Mouse (Mus musculus) forebrain, embryonic 12.5 days (tissue): ENCODE data around the gene Sema4a. TPM values are rescaled to one million over a fixed set of nuclear protein-coding genes. Genes with fewer than 3 reads are reported as not detected.
A peak's percentile ranks its signal among the peaks of the same experiment; 100 is the strongest.

ENCODE experiments used
- ATAC-seq: fragments of 200-750 bp; cut with Nextera tagmentation; 2 replicates; pipeline ENCODE4 v1.8.0; 2017; ENCODE audit warnings: moderate TSS enrichment; ENCODE audit not compliant: low FRiP score
- H3K27ac ChIP-seq: fragments of 300-500 bp; sonication (generic); 2 replicates; pipeline ENCODE4 v1.5.1; 2016; ENCODE audit warnings: mild to moderate bottlenecking
- H3K27me3 ChIP-seq: fragments of 300-500 bp; sonication (generic); 2 replicates; pipeline ENCODE4 v1.6.1; 2016; ENCODE audit warnings: mild to moderate bottlenecking
- H3K36me3 ChIP-seq: fragments of 300-500 bp; sonication (generic); replicated peaks from 2 replicates; pipeline ENCODE4 v1.6.1; 2016; ENCODE audit warnings: mild to moderate bottlenecking
- H3K4me1 ChIP-seq: fragments of 300-500 bp; sonication (generic); 2 replicates; pipeline ENCODE4 v1.6.1; 2016
- H3K4me2 ChIP-seq: fragments of 300-500 bp; sonication (generic); 2 replicates; pipeline ENCODE4 v1.6.1; 2016; ENCODE audit warnings: mild to moderate bottlenecking, moderate library complexity
- H3K4me3 ChIP-seq: fragments of 300-500 bp; sonication (generic); replicated peaks from 2 replicates; pipeline ENCODE4 v1.5.1; 2016; ENCODE audit warnings: mild to moderate bottlenecking
- H3K9ac ChIP-seq: fragments of 300-500 bp; sonication (generic); 2 replicates; pipeline ENCODE4 v1.6.1; 2016; ENCODE audit warnings: mild to moderate bottlenecking
- H3K9me3 ChIP-seq: fragments of 300-500 bp; sonication (generic); 2 replicates; pipeline ENCODE4 v1.6.1; 2016
- WGBS: fragments of 180-500 bp; shearing (Covaris S2); methylation state at CpG from one replicate; pipeline ENCODE4 v1.1.7; 2016; 5-methylcytosine and 5-hydroxymethylcytosine counted together
- polyA plus RNA-seq: library from polyadenylated mRNA; unstranded; fragments of >200 nt; fragmentation: Nextera tagmentation; extraction: Ambion mirVana; gene quantifications from 2 replicates; pipeline ENCODE4 v1.2.1, GENCODE M21; 2016

Sema4a gene
- polyA plus RNA-seq = 15.3 and 16.0 TPM in 2 replicates

DNA sequence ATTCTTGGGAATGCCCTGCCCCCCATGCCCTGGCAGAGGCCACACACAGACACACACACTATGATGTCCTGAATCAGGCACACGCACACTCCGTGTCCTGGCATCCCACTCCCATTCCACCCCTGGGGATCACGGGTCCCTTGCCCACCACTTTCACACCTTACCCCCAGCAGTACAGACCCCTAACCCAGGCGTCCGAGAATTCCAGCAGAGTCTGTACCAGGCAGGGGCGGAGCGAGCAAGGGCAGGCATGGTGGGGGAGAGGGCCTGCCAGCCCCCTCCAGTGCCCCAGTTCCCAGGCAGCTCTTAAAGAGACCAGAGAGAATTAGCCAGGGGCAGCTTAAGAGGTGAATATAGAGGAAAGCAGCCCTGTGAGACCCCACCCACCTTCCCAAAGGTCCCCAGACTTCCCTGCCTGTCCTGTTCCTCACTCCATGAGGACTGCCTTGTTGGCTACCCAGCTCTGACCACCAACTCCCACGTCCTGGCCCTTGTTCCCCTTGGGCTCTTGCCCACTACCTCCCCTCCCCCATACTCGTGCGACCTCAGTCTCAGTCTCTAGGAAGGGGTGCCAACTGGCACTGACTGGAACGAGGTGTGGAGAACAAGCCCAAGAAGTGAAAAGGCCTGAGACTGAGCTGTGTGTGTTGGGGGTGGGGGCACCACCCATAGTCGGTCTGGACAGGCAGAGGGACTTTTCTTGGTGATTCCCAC lies at the start of gene Sema4a:
Sema4a (minus strand) TSS at position 200 of the 714 bp plus-strand sequence.
- Histone ChIP-seq H3K4me3 (no peak within 1 kb of the TSS), H3K36me3 (no peaks in the 10 kb centered on the region), H3K4me2 (0 out of 2 replicates have a peak within 1 kb of the TSS, but pooled peaks have one; percentile 10), H3K9me3 (no peaks in the 10 kb centered on the region), H3K4me1 (peaks cover 33% of the 10 kb centered on the region), H3K27ac (peak within 1 kb of the TSS; percentile 31; the same call in 1 of the 2 replicates), H3K27me3 (peaks cover 15% of the 10 kb centered on the region; the same call in 1 of the 2 replicates), H3K9ac (no peak within 1 kb of the TSS)
- WGBS = 45% methylated on average over 12 of the region's 12 CpGs
- no peak for ATAC-seq

DNA sequence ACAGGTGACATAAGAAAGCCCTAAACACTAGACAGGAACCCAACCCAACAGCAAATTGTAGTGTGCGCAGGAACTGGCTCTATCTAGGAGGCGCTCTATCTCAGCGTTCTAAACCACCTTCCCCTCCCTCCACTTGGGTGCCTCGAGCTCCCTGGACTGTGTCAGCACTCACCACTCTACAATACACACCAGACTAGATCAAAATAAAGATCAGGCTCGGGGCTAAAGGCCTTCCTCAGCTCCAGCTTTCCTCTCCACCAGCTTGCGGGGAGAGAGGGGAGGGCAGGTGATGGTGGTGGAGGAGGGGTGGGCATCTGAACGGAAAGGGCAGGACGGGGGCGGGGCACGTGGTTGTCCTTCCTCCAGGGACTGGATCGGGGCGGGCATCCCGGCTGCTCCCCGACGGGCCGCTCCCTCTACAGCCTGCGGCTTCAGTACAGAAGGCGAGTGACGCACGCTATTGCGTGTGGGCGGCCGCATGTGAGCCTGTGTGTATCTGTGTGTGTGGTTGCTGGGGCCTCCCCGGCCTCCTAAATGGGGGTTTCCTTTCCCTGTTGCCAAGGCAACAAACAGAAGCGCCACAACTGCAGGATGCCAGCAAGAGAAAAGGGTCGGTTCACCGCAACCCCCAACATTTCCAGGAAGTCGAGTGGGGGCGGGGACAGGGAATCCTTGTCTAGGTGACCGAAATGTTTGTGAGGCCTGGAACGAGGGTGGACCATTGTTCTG lies 48.9 kb upstream of the Sema4a start, which contains the start of gene Lmna:
Lmna (minus strand) TSS at position 265 of the 729 bp plus-strand sequence.
- H3K4me1 ChIP-seq = peaks cover 45% of the 10 kb centered on the region
- peak; percentile 97 for ATAC-seq
- no peaks in the 10 kb centered on the region for H3K9me3 ChIP-seq
- H3K27me3 ChIP-seq = peaks cover 8% of the 10 kb centered on the region; the same call in 1 of the 2 replicates
- no peaks in the 10 kb centered on the region for H3K36me3 ChIP-seq
- WGBS = under 1% methylated on average over 31 of the region's 31 CpGs
- peak within 1 kb of the TSS; percentile 58 for H3K4me2 ChIP-seq
- H3K4me3 ChIP-seq = peak within 1 kb of the TSS; percentile 37
- peak within 1 kb of the TSS; percentile 93 for H3K27ac ChIP-seq
- H3K9ac ChIP-seq = peak within 1 kb of the TSS; percentile 54

DNA sequence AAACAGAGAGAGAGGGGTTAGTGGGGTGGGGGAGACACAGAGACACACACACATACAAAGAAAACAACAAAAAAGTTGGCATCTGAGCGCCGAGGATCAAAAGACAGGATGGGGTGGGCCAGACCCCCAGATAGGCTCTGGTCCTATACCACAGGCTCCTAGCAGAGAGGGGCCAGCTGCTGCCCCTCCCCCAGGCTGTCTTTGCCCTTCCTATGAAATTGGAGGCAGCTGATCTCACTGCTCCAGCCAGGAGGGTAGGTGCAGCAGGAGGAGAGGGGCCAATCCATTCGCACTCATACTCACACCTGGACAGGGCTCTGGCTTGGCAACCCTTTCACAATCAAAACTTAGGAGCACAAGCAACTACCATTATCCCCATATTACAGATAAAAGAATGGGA lies 48.3 kb upstream of the Sema4a start:
- Histone ChIP-seq H3K9ac (peak overlapping the region; percentile 54; the same call in 1 of the 2 replicates), H3K4me1 (peaks cover 45% of the 10 kb centered on the region), H3K27ac (peak overlapping the region; percentile 93), H3K9me3 (no peaks in the 10 kb centered on the region), H3K27me3 (peaks cover 11% of the 10 kb centered on the region; the same call in 1 of the 2 replicates), H3K36me3 (no peaks in the 10 kb centered on the region), H3K4me2 (peak overlapping the region; percentile 58), H3K4me3 (peak overlapping the region; percentile 37)
- ATAC-seq = no peak
- 63% methylated on average over 3 of the region's 3 CpGs for WGBS

DNA sequence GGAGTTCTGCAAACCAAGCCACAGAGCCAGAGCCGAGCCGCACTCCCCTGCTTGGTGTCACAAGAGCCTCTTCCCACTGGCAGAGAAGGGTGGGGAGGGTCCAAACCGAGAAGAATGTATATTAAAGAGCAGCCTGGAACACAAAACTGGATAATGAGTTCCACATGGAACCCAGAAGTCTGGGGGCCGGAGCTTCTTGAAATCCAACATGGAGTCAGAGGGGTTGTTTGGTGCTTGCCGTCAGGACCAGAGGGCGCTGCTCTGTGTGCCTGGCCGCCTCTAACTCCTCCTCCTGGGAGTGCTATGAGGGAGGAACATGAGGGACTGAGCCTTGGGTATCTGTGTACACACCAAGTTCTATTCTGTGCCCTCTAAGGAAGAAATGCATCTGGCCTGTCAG lies 44.8 kb upstream of the Sema4a start:
- no peak overlapping the region for H3K27ac ChIP-seq

DNA sequence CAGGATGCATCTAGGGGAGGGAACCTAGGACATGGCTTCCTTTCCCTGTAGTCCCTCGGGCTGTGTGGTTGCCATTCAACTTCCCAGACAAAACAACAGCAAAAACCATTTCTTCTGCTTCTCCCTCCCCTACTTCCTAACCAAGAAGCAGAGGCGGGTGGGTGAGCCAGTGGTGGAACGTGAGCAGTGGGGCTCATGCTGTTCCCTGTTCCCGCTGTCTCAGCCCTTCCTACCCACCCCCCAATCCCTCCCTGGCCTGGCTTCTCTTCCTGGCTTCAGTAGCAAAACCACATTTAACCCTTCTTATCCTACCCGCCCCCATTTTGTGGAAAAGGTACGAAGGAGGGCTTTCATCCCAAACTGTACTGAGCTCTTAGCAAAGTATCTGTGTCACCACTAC lies 44.1 kb upstream of the Sema4a start:
- peaks cover 33% of the 10 kb centered on the region for H3K4me1 ChIP-seq
- no peak overlapping the region for H3K27ac ChIP-seq
- no peak overlapping the region for H3K9ac ChIP-seq
- WGBS = 67% methylated on average over 6 of the region's 6 CpGs
- ATAC-seq = no peak
- H3K27me3 ChIP-seq = peaks cover 48% of the 10 kb centered on the region
- no peaks in the 10 kb centered on the region for H3K9me3 ChIP-seq
- H3K36me3 ChIP-seq = no peaks in the 10 kb centered on the region
- no peak overlapping the region for H3K4me3 ChIP-seq
- H3K4me2 ChIP-seq = no peak overlapping the region

More for the DNA sequence above, 44.8 kb upstream of the Sema4a start:
- H3K4me3 ChIP-seq = no peak overlapping the region
- no peak overlapping the region for H3K9ac ChIP-seq
- WGBS = 49% methylated on average over 7 of the region's 7 CpGs
- H3K27me3 ChIP-seq = peaks cover 46% of the 10 kb centered on the region
- H3K36me3 ChIP-seq = no peaks in the 10 kb centered on the region
- H3K4me2 ChIP-seq = no peak overlapping the region
- no peak for ATAC-seq
- H3K4me1 ChIP-seq = peaks cover 40% of the 10 kb centered on the region
- no peaks in the 10 kb centered on the region for H3K9me3 ChIP-seq

DNA sequence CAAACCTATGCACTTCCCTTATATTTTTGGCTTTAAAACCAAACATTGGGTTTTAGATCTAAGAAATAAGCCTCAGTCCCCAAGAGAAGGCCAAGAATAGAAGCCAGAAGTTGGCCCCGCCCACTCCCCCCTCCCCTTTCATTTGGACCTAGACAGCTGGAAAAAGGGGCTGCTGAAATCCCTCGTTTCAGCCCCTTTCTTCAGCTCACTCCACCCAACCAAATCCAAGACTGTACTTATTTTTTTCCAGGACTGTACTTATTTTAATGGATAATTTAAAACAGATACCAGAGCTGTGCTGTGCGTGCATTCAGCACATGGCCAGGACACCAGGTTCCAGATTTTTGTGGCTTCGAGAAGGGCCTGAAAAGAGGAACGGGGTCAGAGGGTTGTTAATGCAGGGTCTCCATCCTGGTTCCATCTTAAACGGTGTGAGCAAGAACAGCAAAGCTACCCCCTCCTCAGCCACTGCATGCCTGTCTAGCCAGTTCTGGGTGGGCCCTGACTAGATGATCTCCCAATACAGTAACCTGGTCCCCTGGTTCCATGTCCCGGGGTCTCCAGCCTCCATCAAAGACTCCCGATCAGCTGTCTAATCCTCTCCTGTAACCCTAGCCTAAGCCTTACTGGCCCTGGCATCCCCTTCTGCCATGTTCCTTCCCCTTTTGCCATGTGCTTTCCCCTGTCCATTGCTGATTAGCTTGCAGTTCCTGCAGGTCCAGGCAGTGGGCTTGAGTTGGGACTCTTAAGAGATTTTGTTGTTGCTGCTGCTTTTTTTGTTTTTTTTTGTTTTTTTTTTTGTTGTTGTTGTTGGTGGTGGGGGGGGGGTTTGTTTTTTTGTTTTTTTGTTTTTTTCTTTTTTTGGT lies 43.1 kb upstream of the Sema4a start:
- Histone ChIP-seq H3K4me3 (no peak overlapping the region), H3K4me2 (no peak overlapping the region), H3K36me3 (no peaks in the 10 kb centered on the region), H3K9me3 (no peaks in the 10 kb centered on the region), H3K27me3 (peaks cover 48% of the 10 kb centered on the region), H3K9ac (no peak overlapping the region), H3K4me1 (peaks cover 23% of the 10 kb centered on the region), H3K27ac (no peak overlapping the region)
- no peak for ATAC-seq
- WGBS = 40% methylated on average over 8 of the region's 8 CpGs

DNA sequence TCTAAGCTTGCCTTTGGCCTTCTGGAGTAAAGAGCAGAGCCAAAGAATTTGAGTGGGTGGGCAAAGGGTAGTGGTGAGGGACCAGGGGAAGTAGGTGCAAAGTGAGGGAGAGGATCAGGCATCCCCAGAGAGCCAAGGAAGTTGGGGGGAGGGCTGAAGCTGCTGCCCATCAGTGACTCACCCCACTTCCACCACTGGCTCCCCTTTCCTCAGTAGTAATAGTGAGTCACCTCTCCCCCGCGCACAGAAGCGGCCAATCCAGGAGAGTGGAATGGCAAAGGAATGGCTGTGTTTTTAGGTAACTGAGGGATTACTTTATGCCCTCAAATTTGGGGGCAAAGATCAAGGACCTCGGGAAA lies 42.5 kb upstream of the Sema4a start:
- peak overlapping the region; percentile 97 for H3K4me2 ChIP-seq
- H3K9ac ChIP-seq = 0 out of 2 replicates have a peak overlapping the region, but pooled peaks have one; percentile 75
- peaks cover 48% of the 10 kb centered on the region for H3K27me3 ChIP-seq
- 13% methylated on average over 4 of the region's 4 CpGs for WGBS
- peak; percentile 22; the same call in 1 of the 2 replicates for ATAC-seq
- no peaks in the 10 kb centered on the region for H3K36me3 ChIP-seq
- H3K27ac ChIP-seq = 0 out of 2 replicates have a peak overlapping the region, but pooled peaks have one; percentile 5
- H3K9me3 ChIP-seq = no peaks in the 10 kb centered on the region
- peaks cover 23% of the 10 kb centered on the region for H3K4me1 ChIP-seq
- peak overlapping the region; percentile 58 for H3K4me3 ChIP-seq

DNA sequence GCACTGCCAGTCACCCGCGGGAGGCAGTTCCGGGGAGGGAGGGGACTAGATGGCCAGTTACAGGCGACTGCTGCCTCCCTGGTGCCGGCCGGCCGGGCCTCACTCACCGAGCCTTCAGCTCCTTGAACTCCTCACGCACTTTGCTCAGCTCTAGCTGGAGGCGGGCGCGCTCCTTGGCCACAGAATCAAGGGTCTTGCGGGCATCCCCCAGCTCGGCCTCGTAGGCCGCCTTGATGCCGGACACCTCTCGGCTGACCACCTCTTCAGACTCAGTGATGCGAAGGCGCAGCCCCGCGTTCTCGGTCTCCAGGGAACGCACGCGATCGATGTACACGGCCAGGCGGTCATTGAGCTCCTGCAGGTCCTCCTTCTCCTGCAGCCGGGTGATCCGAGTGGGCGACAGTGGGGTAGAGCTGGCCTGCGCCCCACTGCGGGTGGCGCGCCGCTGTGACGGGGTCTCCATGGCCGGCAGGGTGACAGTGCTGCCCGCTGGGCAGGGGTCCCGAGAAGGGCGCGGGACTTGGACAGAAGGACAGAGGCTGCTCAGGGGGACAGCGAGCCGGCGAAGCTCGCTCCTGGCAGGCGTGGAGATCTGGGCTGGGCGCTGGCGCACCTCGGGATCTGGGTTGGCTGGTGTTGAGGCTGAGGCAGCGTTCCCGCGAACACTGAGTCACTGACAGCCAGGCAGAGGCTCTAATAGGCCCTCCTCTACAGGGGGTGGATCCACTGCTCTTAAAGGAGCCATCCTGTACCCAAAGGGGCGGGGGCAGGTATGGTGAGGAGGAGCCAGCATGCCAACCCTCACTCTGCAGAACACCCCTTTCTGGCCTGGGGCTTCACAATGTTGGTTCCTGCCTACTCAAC lies 41.9 kb upstream of the Sema4a start:
- H3K9me3 ChIP-seq = no peaks in the 10 kb centered on the region
- H3K27me3 ChIP-seq = peaks cover 46% of the 10 kb centered on the region
- H3K36me3 ChIP-seq = no peaks in the 10 kb centered on the region
- 0 out of 2 replicates have a peak overlapping the region, but pooled peaks have one; percentile 36 for H3K27ac ChIP-seq
- ATAC-seq = peak; percentile 82
- peak overlapping the region; percentile 97 for H3K4me2 ChIP-seq
- peak overlapping the region; percentile 58 for H3K4me3 ChIP-seq
- peaks cover 23% of the 10 kb centered on the region for H3K4me1 ChIP-seq
- WGBS = under 1% methylated on average over 55 of the region's 55 CpGs
- H3K9ac ChIP-seq = peak overlapping the region; percentile 75

DNA sequence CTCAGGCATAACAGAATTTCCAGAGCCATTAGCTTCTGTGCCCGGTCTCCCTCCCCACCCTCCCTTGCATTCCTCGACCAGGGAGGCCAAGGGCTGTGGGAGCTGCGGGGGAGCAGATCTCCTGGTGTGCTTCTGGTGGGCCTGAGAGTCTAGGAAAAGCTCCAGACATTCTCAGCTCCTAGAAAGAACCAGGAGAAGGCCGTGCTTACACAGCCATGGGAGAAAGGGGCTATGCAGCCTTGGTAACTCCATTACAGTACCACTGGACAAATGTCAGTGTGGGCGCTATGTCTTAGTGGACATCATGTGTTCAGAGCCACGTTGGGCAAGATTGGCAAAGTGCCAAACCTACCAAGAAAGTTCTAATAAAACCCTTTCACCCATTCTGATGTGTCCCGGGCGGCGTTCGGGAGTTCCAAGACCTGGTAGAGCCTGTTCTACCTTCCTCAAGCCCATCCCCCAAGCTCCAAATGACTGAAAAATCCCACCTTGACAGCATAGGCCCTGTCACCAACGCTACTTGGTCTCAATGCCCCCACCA lies 41.1 kb upstream of the Sema4a start:
- Histone ChIP-seq H3K27me3 (peaks cover 50% of the 10 kb centered on the region), H3K4me2 (peak overlapping the region; percentile 97), H3K4me3 (peak overlapping the region; percentile 58), H3K9ac (peak overlapping the region; percentile 75; the same call in 1 of the 2 replicates), H3K27ac (no peak overlapping the region), H3K36me3 (no peaks in the 10 kb centered on the region), H3K9me3 (no peaks in the 10 kb centered on the region), H3K4me1 (peaks cover 23% of the 10 kb centered on the region)
- ATAC-seq = no peak
- WGBS = 16% methylated on average over 11 of the region's 11 CpGs

DNA sequence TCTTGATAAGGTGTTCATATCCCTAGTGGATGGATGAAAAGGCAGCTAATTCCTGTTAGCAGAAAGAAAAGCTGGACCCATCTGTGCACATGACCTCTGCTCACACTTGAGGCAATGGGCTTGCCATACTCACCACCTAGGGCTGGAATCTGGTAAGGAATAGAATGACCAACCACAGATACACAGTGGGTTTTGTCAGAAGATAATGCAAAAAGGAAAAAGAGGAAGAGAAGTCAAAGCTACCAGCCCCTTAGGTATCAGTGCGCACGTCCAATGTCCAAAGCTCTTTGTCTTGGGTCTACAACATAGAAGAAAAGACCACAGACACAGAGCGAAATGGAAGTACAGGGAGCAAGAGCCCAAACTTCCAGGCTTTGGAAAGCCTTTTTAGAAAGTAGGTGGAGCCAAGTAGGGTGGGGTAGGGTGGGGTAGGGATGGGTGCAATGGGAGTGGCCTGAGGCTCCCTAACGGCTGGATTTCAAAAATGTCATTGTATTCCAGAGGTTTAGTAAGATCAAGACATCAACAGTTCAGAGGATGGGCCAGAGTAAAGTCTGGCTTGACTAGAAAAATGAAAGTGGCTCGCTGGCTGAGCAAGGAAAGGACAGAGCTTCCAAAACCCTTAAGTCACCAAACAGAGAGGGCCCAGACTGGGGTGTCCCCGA lies 40.5 kb upstream of the Sema4a start:
- Histone ChIP-seq H3K4me2 (peak overlapping the region; percentile 97), H3K27me3 (peaks cover 50% of the 10 kb centered on the region), H3K4me1 (peaks cover 23% of the 10 kb centered on the region), H3K27ac (no peak overlapping the region), H3K4me3 (peak overlapping the region; percentile 58), H3K9ac (no peak overlapping the region), H3K36me3 (no peaks in the 10 kb centered on the region), H3K9me3 (no peaks in the 10 kb centered on the region)
- ATAC-seq = no peak
- 54% methylated on average over 6 of the region's 6 CpGs for WGBS
